Mouse (Mus musculus) kidney, adult 2 months (tissue): ENCODE results near the gene Nmral1. TPM values are rescaled to one million over a fixed set of nuclear protein-coding genes. Genes with fewer than 3 reads are reported as not detected.
A peak's percentile ranks its signal among the peaks of the same experiment; 100 is the strongest.

Experiments used
- DNase-seq: peaks from one replicate; pipeline ENCODE4 v3.0.0; 2021
- H3K27ac ChIP-seq: fragments of 200-500 bp; 2 replicates; pipeline ENCODE4 v1.5.1; 2012; ENCODE audit warnings: low read depth, low read length, control low read depth, inconsistent platforms; ENCODE audit not compliant: insufficient read depth
- H3K27me3 ChIP-seq: fragments of 200-500 bp; replicated peaks from 2 replicates; pipeline ENCODE4 v1.6.1; 2012; ENCODE audit warnings: mild to moderate bottlenecking, moderate library complexity, low read length, inconsistent platforms; ENCODE audit not compliant: control insufficient read depth, insufficient read depth
- H3K36me3 ChIP-seq: fragments of 200-500 bp; 2 replicates; pipeline ENCODE4 v1.6.1; 2012; ENCODE audit warnings: mild to moderate bottlenecking, moderate library complexity, low read length, inconsistent platforms; ENCODE audit not compliant: control insufficient read depth, insufficient read depth
- H3K4me1 ChIP-seq: fragments of 200-500 bp; 2 replicates; pipeline ENCODE4 v1.6.1; 2011; ENCODE audit warnings: low read length; ENCODE audit not compliant: control insufficient read depth, insufficient read depth
- H3K4me3 ChIP-seq: fragments of 200-500 bp; 2 replicates; pipeline ENCODE4 v1.5.1; 2011; ENCODE audit warnings: mild to moderate bottlenecking, low read depth, low read length, control low read depth; ENCODE audit not compliant: insufficient read depth
- CTCF ChIP-seq: fragments of 200-500 bp; conservative IDR thresholded peaks from 2 replicates; pipeline ENCODE4 v1.5.1; 2011; ENCODE audit warnings: low read depth, mild to moderate bottlenecking, control low read depth, low read length, moderate library complexity, mixed read lengths; ENCODE audit not compliant: insufficient read depth, insufficient read length
- POLR2A ChIP-seq: fragments of 200-500 bp; IDR thresholded peaks from one replicate; pipeline ENCODE4 v1.6.1; 2011; ENCODE audit warnings: low read depth, low read length, control low read depth
- WGBS: fragments of 180-500 bp; shearing (Covaris S2); methylation state at CpG from one replicate; pipeline ENCODE4 v1.1.7; 2018; 5-methylcytosine and 5-hydroxymethylcytosine counted together
- polyA plus RNA-seq: library from polyadenylated mRNA; depleted of rRNA; stranded (reverse); fragments of >200 nt; gene quantifications from 2 replicates; pipeline ENCODE4 v1.2.3, GENCODE M21; 2012

Gene Nmral1
- polyA plus RNA-seq, 1 experiment: 6.6 TPM

DNA sequence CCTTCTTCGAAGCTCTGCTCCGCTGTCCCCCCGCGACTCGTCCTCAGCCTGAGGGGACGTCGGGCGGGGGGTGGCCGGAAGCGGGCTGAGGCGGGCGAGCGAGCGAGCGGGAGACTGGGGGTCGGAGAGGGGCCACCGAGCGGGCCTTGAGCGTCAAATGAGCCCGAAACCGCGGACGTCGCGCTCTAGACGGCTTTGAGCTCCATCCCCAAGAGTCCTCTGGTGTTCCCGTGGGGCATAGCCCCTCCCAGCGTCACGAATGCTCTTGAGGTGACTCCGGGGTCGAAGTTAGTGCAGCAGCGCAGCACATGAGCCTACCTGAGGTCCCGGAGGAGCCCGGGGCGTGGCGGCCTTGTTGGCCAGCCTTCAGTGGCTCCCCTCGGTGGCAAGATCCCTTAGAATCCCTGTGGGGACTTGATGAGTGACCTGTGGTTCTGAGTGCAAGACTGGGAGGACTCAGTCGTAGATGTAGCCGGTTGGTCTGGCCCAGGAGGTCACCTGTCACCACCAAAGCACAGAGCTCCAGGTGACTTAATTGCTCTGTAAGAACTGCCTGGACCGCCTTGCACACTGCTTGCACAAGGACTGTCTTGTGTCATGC is 7.5 kb upstream of the Nmral1 start:
- H3K4me1 ChIP-seq: 0 out of 2 replicates have a peak, but pooled peaks cover 3% of the 10 kb centered on the region
- peak overlapping the region; percentile 97 for H3K27ac ChIP-seq
- no peaks in the 10 kb centered on the region for H3K36me3 ChIP-seq
- peak; percentile 66 for DNase-seq
- H3K4me3 ChIP-seq: peak overlapping the region; percentile 95
- TF ChIP-seq POLR2A (no peak), CTCF (no peak)
- 1% methylated on average over 40 of the region's 40 CpGs for WGBS
- no peaks in the 10 kb centered on the region for H3K27me3 ChIP-seq

GRCm38 (mm10) chr16:4725780-4726527 is 6.8 kb upstream of the Nmral1 start, which contains the start of gene Hmox2:
TSS of gene Hmox2 (plus strand) at chr16:4726361.
- peak within 1 kb of the TSS; percentile 95 for H3K4me3 ChIP-seq
- H3K27ac ChIP-seq: peak within 1 kb of the TSS; percentile 97
- DNase-seq: peak; percentile 96
- peak; percentile 97 for TF ChIP-seq POLR2A
- TF ChIP-seq CTCF: no peak
- H3K36me3 ChIP-seq: no peaks in the 10 kb centered on the region
- 5% methylated on average over 35 of the region's 35 CpGs for WGBS
- no peaks in the 10 kb centered on the region for H3K27me3 ChIP-seq
- no peaks in the 10 kb centered on the region for H3K4me1 ChIP-seq

DNA sequence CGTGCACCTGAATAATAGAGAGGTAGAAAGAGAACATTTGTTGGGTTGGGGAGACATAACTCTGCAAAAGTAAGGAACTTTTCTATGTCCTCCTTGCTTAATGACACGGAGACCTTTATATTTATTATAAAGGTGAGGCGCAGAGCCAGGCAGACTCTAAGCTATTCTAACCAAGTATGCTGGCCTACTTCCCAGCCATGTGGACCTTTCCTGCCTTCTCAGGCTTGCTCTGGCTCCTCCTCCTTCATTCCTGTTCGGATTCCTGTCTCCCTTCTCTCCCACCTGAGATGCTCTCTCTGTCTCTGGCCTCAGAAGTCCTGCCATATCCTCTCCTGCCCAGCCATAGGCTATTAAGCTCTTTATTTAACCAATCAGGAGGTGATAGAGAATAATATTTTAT is 6.1 kb upstream of the Nmral1 start:
- no peak for TF ChIP-seq CTCF
- TF ChIP-seq POLR2A: no peak
- no peak overlapping the region for H3K27ac ChIP-seq
- WGBS: 52% methylated on average over 4 of the region's 4 CpGs

DNA sequence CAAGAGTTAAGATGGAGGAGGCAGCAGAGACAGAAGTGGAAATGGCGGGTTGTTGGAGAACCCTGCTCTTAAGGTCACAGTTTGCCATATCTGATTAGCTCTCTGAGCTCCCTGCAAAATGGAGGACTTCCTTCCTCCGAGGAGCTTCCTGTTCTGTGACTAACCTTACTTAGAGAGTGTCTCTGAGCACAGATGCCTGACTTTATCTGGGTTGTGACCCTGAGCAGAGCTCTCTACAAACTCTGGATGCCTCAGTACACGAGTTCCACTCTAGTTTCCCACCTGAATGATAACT is 3.7 kb upstream of the Nmral1 start:
- Histone ChIP-seq H3K4me3 (no peak overlapping the region), H3K4me1 (no peaks in the 10 kb centered on the region; the same call in 1 of the 2 replicates), H3K36me3 (no peaks in the 10 kb centered on the region), H3K27me3 (no peaks in the 10 kb centered on the region), H3K27ac (no peak overlapping the region)
- TF ChIP-seq CTCF: no peak
- no peak for TF ChIP-seq POLR2A
- 70% methylated on average over 3 of the region's 3 CpGs for WGBS
- no peak for DNase-seq

More for the DNA sequence above, 6.1 kb upstream of the Nmral1 start:
- no peaks in the 10 kb centered on the region for H3K36me3 ChIP-seq
- DNase-seq: peak; percentile 63
- H3K4me3 ChIP-seq: no peak overlapping the region
- no peaks in the 10 kb centered on the region for H3K27me3 ChIP-seq
- no peaks in the 10 kb centered on the region for H3K4me1 ChIP-seq

- TF ChIP-seq POLR2A: no peak
- no peak for TF ChIP-seq CTCF
- Histone ChIP-seq H3K27ac (no peak overlapping the region), H3K4me3 (no peak overlapping the region), H3K36me3 (no peaks in the 10 kb centered on the region), H3K27me3 (no peaks in the 10 kb centered on the region), H3K4me1 (no peaks in the 10 kb centered on the region; the same call in 1 of the 2 replicates)
- WGBS: 66% methylated on average over 7 of the region's 7 CpGs
- DNase-seq: no peak
Measured at GRCm38 (mm10) chr16:4722128-4722914, 3.2 kb upstream of the Nmral1 start.

DNA sequence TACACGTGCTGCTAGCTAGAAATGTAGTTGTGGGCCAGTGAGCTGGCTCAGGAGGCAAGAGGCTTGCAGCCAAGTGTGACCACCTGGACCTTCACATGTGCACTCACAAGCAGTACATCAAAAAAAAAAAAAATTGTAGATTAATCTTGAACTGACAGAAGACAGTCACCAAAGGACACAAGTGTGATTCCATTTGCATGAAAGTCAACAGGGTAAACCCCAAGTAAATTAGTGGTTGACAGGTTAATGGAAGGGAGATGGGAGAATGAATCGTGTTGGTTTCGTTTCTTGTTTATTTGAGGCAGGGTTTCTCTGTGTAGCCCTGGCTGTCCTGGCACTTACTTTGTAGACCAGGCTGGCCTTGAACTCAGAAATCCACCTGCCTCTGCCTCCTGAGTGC is 1.3 kb downstream of the Nmral1 start:
- H3K36me3 ChIP-seq: no peaks in the 10 kb centered on the region
- TF ChIP-seq CTCF: no peak
- no peak for TF ChIP-seq POLR2A
- no peaks in the 10 kb centered on the region; the same call in 1 of the 2 replicates for H3K4me1 ChIP-seq
- no peaks in the 10 kb centered on the region for H3K27me3 ChIP-seq
- H3K27ac ChIP-seq: no peak overlapping the region
- WGBS: 50% methylated on average over 3 of the region's 3 CpGs
- no peak for DNase-seq
- H3K4me3 ChIP-seq: no peak overlapping the region
